Mouse (Mus musculus) liver, adult 2 months (tissue): ENCODE results near the gene Olfr625-ps1.

Experiments
- CTCF ChIP-seq: fragments of 200-500 bp; IDR thresholded peaks from 2 replicates; pipeline ENCODE4 v1.5.1; 2011; ENCODE audit warnings: low read depth, low read length, control low read depth
- POLR2A ChIP-seq: fragments of 200-500 bp; IDR thresholded peaks from 2 replicates; pipeline ENCODE4 v1.6.1; 2011; ENCODE audit warnings: low read length, control low read depth; ENCODE audit not compliant: insufficient read depth; ENCODE audit errors: extremely low read depth

DNA sequence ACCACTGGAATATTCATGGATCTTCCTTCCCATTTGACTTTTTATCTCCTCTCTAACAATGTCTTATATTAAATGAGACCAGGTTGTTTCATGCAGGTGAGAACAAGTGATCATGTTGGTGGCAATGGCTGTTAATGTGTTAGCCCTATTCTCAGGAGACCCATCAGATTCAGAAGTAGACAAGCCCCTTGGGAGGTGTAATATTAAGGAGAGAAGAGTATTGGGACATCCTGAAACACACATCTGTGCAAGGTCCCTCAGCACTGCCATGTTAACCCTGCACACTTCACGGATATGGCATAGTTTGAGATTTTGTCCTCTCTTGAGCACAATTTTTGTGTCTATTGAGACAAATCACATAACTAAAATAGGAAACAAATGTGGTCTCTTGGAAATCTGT lies 39.9 kb upstream of the Olfr625-ps1 start, which contains the start of gene Olfr622:
- TF ChIP-seq POLR2A (no peak), CTCF (no peak)
